Mouse (Mus musculus): ENCODE results near the gene 2410131K14Rik.

Gene 2410131K14Rik

DNA sequence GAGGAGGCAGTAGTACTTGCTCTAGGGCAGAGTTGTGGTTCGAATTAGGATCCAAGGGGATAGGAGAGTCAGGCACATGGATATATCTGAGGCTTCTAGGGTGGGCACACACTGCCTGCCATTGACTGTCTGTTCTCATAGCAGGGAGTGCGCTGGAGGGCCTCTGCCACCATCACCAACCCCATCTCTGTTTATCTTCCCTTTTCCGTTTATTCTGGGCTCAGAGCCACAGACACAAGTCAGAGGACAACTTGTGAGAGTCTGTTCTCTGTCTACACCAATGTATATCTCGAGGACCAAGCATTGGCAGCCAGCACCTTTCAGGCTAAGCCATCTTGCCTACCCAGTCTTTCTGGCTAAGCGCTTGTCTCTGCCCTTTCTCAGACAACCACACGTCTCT lies 14.6 kb downstream of the 2410131K14Rik start:
- in situ Hi-C loops (cut with MboI; ENCODE audit: low pct_unique_long_range_greater_than_20kb in 1 of 2, low sequenced_read_pairs in 2 of 2, unreplicated experiment in 1 of 2), result no loop called here

DNA sequence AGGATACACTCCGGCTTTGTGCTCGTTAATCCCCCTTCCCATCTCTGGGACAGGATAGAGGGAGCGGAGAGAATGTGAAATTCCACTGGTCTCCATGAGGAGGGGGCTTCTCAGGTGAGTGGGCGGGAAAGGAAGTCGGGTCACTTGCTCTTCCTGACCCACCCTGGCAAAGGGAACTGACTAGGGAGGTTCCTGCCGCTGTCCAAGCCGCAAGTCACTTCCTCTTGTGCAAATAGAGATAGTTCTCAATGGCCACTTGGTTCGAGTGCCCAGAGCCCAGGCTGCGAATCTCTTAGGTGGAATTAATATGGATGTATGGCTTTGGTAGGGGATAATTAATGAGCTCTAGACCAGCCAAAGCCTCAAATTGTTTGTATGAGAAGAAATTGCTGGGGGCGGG lies 15.0 kb downstream of the 2410131K14Rik start:
- in situ Hi-C loops (cut with MboI; ENCODE audit: low pct_unique_long_range_greater_than_20kb in 1 of 2, low sequenced_read_pairs in 2 of 2, unreplicated experiment in 1 of 2), result no loop called here

DNA sequence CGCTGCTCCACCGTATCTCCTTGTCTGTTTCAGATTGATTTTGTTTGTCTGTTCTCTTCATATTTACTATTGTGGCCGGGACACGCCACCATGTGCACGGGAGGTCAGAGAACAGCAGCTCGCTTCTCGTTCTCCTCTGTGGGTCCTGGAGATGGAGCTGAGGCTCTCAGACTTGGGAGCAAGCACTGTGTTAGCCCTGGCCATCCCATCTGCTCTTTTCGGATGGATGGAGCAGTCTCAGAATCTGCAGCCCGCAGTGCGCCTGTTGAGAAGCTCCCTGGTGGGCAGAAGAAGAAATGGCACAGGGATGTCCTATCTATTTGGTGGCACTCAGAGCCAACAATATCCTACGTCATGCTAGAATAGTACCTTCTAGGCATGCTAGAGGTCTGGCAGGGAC lies 15.6 kb downstream of the 2410131K14Rik start:
- in situ Hi-C loops (cut with MboI; ENCODE audit: low pct_unique_long_range_greater_than_20kb in 1 of 2, low sequenced_read_pairs in 2 of 2, unreplicated experiment in 1 of 2), result no loop called here

DNA sequence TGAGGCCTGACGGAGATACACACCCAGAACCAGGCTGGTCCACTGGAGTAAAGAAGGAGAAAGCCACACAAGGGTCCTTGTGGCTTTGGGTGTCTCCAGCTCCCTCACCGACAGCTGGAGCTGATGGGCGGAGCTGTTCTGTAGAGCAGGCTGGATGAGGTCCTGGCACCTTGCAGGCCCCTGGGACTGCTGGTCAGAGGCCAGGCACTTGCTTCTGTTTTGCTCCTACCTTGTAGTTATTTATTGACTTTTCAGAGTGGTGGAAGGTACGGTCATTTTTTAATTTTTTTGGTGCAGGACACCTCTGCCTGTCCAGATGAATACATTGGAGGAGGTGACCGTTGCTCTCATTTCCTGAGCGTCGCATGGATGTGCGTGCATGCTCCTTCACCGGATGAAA lies 16.2 kb downstream of the 2410131K14Rik start:
- in situ Hi-C loops (cut with MboI; ENCODE audit: low pct_unique_long_range_greater_than_20kb in 1 of 2, low sequenced_read_pairs in 2 of 2, unreplicated experiment in 1 of 2), result no loop called here

DNA sequence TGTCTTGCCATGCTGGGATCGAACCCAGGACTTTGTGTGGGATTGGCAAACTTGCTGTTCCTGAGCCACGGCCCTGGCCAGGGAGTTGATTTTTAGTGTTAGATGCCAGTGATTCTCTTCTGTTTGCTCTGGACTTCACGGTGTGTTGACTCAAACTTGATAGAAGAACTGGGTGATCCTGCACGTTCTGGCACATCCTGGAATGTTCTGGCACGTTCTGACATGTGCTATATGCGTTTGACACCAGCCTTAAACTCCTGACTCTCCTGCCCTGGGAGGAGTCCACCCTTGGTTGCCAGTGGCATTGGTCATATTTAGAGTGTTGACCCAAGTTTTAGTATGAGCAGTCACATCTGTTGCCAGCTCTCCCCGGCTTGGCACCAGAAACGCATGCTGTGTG lies 17.4 kb downstream of the 2410131K14Rik start:
- in situ Hi-C loops (cut with MboI; ENCODE audit: low pct_unique_long_range_greater_than_20kb in 1 of 2, low sequenced_read_pairs in 2 of 2, unreplicated experiment in 1 of 2), result no loop called here

DNA sequence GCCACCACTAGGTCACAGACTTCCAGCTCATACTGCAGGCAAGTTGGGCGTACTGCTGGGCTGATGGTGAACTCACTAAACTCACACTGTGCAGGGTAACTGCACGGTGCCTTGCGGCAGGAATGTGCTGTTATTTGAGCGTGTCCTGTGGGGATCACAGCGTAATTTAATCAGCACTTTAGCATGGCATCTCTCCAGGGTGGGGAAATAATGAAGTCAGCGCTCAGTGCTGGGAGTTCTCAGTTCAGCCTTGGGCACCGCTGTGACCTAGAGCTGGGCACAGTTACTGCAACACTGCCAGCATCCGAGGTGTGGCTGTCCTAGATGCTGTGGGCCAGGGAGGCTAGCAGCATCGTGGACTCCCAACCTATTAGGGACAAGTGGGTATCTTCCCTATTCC lies 19.3 kb downstream of the 2410131K14Rik start:
- in situ Hi-C loops (cut with MboI; ENCODE audit: low pct_unique_long_range_greater_than_20kb in 1 of 2, low sequenced_read_pairs in 2 of 2, unreplicated experiment in 1 of 2), result no loop called here

DNA sequence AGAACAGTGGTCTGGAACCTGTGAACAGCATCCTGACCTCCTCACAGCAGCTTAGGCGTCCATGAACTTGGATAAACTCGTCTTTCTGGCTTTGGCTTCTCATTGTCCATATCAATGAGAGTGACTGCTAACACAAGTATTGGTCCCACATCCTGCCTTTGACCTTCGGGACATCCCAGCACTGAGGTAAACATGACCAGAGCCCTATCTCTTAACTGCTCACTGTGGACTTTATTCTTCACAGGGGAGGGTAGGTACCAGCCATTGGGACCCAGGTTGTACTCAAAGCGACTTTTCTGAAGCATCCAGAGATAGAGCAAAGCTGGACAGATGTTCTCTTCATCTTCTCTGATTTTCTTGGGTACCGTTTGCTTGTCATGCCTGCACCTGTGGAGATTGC lies 20.3 kb downstream of the 2410131K14Rik start:
- in situ Hi-C loops (cut with MboI; ENCODE audit: low pct_unique_long_range_greater_than_20kb in 1 of 2, low sequenced_read_pairs in 2 of 2, unreplicated experiment in 1 of 2), result no loop called here

DNA sequence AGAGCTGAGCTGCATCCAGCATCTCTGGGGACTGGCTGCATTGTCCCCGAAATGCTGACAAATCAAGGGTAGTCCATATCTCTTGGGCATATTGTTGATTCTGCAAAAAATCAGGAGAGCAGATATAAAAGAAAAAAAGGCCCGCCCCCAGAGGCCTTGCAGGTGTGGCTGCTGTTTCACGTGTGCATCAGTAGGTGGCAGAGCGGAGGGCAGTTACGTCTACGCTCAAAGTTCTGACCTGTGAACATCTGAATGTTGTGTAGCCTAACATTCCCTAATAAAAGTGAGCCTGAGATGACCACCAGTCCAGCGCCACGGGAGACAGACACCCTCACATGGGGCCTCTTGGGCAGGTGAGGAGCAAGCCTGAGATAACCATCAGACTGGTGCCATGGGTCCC lies 21.3 kb downstream of the 2410131K14Rik start:
- in situ Hi-C loops (cut with MboI; ENCODE audit: low pct_unique_long_range_greater_than_20kb in 1 of 2, low sequenced_read_pairs in 2 of 2, unreplicated experiment in 1 of 2), result no loop called here

DNA sequence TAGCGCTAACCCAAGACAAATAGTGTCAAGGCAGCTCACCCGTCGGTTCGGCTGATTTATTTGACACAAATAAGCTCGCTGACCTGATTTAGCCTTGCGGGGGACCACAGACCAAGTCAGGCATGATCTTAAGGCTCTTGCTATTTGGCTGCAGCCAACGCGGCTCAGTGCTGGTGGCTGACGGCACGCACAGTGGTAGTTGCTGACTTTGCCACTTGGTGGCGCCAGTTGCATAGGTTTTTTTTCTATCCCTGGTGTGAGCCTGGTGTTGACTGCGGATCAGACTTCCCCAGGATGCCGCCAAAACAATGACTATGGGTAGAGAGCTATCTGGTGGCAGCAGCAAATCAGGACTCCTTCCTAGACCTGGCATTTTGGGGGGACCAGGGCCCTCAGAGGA lies 24.0 kb downstream of the 2410131K14Rik start:
- in situ Hi-C loops (cut with MboI; ENCODE audit: low pct_unique_long_range_greater_than_20kb in 1 of 2, low sequenced_read_pairs in 2 of 2, unreplicated experiment in 1 of 2), result no loop called here

DNA sequence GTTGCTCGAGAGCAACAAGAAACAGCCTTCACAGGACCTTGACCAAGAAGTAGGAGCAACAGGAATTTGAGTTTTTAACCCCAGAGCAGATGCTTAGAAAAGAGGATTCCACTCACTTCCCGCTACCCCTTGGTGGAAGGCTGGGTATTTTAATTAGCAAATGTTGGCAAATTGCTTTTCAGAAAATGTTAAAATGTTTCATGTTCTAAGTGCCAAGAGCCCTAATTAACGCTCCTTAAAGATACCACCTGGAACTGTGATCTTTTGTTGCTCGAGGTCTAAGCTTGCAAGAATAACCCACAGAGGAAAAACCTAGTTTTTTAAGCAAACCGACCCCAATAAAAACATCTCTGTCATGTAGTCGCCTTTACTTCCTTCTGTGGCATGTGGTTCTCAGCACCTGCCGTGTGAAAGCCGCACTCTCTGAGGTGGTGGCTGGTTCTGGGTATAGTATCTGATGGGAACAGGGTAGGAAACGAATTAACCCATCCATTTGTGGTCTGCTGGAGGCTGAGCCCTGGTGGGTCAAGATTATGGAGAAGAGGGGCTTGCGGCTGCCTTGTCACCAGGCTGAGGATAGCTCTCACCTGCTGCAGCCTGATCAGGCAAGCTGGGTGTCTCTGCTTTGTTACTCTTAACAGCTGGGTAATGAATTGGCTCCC lies 26.6 kb downstream of the 2410131K14Rik start:
- in situ Hi-C loops (cut with MboI; ENCODE audit: low pct_unique_long_range_greater_than_20kb in 1 of 2, low sequenced_read_pairs in 2 of 2, unreplicated experiment in 1 of 2), result no loop called here

DNA sequence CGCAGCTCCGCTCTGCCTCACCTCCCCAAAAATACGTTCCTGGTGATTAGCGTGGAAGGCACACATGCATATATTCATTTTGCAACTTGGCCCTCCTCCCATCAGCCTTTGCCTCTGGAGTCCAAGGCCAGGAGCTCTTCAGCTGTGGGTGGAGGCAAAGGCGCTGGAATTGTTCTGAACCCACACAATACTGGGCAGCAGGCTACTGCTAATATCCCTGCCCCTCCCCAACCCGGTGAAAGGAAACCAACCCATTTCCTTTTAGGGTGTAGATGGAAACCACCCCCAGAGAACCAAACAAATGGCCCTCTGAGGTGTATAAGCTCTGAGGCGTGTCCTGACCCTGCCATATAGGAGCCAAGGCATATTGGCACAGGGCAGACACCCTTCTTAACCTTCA lies 28.4 kb downstream of the 2410131K14Rik start:
- in situ Hi-C loops (cut with MboI; ENCODE audit: low pct_unique_long_range_greater_than_20kb in 1 of 2, low sequenced_read_pairs in 2 of 2, unreplicated experiment in 1 of 2), result no loop called here

DNA sequence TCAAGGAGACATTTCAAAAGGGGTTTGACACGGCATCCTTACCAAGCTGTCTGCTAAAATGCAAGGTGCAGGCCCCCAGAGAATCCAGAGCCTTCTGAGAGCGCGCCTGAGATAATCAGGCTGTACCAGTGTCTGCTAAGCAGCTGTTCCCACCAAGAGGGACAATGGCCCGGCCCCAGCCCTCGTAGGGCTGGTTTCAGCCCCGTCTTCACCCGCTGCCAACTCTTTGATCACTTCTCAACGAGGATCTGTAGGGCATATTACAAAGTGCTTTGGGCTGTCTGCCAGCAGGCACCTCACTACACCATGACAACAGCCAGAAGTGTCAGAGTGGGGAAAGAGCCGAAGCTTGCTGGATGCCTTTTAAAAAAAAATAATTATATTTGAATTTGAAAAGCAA lies 29.5 kb downstream of the 2410131K14Rik start:
- in situ Hi-C loops (cut with MboI; ENCODE audit: low pct_unique_long_range_greater_than_20kb in 1 of 2, low sequenced_read_pairs in 2 of 2, unreplicated experiment in 1 of 2), result no loop called here

DNA sequence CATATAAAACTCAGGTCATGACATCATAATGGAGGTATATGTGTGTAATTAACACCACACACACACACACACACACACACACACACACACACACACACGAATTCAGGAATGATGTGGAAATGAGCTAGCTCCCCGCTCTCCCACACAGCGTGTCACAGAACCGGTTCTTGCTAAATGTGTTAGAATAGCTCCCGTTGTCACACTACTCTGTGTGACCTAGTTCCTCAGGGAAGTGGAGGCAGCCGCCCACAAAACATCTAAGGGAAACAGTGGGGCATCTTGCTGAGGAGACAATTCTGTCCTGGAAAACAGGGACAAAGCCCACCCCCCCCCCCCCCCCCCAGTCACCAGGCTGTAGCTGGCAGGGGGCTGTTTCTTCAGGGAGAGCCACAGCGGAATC lies 31.3 kb downstream of the 2410131K14Rik start:
- in situ Hi-C loops (cut with MboI; ENCODE audit: low pct_unique_long_range_greater_than_20kb in 1 of 2, low sequenced_read_pairs in 2 of 2, unreplicated experiment in 1 of 2), result no loop called here

DNA sequence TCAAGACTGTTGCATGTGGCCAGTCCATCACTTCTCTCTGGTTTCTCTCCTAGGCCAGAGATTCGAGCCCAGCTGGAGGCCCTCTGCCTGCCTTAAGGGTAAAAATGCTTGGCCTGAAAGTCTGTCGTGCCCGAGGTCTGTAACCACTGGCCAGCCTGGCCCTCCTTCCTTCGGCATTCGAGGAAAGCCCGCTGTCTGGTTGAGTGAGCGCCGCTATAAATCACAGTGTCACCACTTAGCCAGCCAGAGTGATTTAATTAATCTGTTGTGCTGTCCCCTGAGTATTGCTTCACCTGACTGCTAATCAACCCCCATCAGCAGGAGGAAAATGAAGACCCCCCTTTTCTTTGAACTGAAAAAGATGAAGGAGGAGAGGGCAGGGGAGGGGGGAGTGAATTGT lies 31.7 kb downstream of the 2410131K14Rik start:
- in situ Hi-C loops (cut with MboI; ENCODE audit: low pct_unique_long_range_greater_than_20kb in 1 of 2, low sequenced_read_pairs in 2 of 2, unreplicated experiment in 1 of 2), result no loop called here

DNA sequence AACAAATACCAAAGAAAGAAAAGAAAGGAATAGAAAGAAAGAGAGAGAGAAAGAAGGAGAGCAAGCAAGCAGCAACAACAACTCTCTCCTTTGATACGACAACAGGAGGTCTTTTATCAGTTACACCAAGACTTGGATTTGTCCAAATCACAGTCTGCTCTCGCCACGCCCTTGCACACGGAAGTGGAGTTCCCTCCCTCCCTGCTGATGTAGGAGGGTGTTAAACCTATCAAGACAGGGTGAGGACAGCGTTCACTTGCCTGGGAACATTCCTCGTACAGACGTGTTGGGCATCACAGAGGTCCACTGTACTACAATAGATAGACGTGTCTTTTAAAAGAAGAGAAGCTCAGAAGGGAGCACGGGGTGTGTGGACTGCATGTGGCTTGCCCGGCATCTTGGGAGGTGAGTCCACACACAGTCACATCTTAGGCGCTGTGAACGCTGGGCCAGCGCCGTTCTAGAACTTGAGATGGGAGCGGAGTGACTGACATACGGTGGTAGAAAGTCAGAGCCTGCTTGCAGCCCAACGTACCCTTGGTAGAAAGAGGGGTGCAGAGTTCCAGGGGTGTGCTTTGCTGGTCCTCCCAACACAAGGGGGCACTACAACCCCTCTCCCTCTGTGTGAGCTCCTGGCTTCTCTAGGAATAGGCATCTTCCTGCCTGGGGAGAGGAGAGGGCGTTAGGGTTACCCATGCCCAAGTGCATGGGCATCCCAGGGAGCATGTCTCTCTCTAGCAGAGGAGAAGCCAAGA lies 32.9 kb downstream of the 2410131K14Rik start:
- in situ Hi-C loops (cut with MboI; ENCODE audit: low pct_unique_long_range_greater_than_20kb in 1 of 2, low sequenced_read_pairs in 2 of 2, unreplicated experiment in 1 of 2), result no loop called here

DNA sequence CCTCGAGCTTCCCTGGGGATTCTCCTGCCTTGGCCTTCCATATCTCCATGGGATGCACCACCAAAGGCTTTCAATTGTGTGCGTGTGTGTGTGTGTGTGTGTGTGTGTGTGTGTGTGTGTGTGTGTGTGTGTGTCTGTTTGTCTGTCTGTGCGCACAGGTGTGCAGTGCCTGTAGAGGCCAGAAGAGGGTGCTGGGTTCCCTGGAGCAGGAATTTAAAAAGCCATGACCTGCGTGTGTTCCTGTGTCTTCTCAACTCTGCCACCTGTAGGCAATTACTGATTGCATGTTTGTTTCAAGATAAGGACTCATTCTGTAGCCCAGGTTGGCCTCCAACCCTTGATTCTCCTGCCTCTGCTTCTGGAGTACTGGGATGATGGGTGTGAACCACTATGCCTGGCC lies 46.4 kb downstream of the 2410131K14Rik start:
- in situ Hi-C loops (cut with MboI; ENCODE audit: low pct_unique_long_range_greater_than_20kb in 1 of 2, low sequenced_read_pairs in 2 of 2, unreplicated experiment in 1 of 2), result no loop called here

DNA sequence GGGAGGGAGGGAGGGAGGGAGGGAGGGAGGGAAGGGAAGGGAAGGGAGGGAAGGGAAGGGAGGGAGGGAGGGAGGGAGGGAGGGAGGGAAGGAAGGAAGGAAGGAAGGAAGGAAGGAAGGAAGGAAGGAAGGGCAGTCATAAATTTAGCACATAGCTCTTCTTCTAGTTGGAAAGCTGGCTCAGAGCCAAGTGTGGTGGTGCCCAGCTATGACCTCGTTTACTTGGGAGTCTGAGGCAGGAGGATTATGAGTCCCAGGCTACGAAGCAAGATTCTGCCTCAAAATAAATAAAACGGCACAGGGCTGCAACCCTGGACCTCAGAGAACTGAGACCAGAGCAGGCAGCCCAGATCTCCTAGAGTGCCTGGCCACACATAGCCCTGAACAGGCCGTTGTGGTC lies 47.4 kb downstream of the 2410131K14Rik start:
- in situ Hi-C loops (cut with MboI; ENCODE audit: low pct_unique_long_range_greater_than_20kb in 1 of 2, low sequenced_read_pairs in 2 of 2, unreplicated experiment in 1 of 2), result no loop called here

DNA sequence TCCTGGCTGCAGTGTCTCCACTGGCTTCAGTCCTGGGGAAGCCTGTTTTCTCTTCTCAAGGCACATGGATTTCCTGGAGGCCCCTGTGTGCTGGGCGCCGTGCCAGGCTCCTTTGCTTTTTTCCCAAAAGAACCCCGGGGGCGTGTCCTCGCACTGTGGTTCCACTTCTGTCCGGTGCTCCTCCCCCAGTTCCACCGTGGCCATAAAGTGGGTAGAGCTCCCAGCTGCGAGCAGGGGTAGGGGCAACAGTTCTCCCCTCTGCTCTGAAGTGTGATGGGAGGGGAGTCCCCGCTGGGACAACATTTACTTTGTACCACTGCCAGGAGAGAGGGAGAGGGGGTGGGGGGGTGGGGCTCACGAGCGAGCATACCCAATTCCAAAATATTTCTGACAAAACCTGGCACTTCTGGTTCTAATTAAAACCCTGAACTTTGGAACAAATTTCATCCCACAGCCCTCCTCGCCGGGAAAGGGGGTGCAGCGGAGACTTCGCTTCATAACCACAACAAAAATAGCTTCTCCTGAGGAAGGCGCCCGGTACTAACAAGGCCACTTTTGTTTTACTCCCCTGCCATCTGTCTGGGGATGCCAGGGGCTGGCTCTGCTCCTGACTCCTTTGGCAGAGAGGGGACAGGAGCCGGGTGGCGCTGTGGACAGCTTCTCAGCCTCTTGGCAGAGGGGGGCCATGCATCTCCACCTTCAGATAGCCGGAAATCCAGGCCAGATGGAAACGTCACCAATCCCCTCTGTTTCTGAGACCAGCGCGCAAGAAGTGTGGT lies 49.2 kb downstream of the 2410131K14Rik start:
- in situ Hi-C loops (cut with MboI; ENCODE audit: low pct_unique_long_range_greater_than_20kb in 1 of 2, low sequenced_read_pairs in 2 of 2, unreplicated experiment in 1 of 2), result no loop called here

DNA sequence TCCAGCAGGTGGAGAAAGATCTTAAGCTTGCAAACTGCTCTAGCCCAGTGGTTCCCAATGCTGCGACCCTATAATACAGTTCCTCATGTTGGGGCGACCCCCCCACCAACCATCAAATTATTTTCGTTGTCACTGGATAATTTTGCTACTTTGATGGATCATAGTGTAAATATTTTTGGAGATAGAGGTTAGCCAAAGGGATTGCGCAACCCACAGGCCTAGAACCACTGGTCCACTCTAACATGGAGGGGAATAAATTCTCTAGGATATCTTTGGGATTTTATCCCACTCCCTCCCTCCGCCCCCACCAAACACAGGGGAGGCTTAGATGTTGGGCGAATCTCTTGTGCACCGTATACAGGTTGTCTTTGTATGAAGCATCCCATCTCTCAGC lies 49.8 kb downstream of the 2410131K14Rik start:
- in situ Hi-C loops (cut with MboI; ENCODE audit: low pct_unique_long_range_greater_than_20kb in 1 of 2, low sequenced_read_pairs in 2 of 2, unreplicated experiment in 1 of 2), result no loop called here

DNA sequence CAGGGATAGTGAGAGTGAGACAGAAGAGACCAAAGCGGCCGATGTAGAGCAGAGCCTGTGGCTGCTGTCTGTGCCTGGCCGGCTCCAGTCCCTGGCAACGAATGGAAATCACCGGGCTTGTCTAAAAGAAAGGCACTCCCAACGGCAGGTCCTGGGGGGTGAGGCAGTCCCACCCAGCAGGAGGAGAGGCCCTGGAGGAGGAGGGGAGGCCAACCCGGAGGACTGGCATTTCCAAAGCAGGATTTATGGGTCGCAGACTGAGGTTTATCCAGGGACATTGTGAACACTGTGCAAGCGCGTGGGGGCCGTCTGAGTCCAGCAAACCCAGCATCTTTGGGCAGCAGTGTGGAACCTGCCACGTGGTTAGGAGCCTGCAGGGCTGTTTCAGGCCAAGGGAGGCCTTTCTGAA lies 52.3 kb downstream of the 2410131K14Rik start:
- in situ Hi-C loops (cut with MboI; ENCODE audit: low pct_unique_long_range_greater_than_20kb in 1 of 2, low sequenced_read_pairs in 2 of 2, unreplicated experiment in 1 of 2), result no loop called here

Measured in mouse embryonic stem cell (cell line).